Mouse (Mus musculus) midbrain, embryonic 16.5 days (tissue): Measurements from ENCODE around the gene Cabp2. TPM values are rescaled to one million over a fixed set of nuclear protein-coding genes. Genes with fewer than 3 reads are reported as not detected.
"Not testable (repeated sequence)": the region's sequence is repeated elsewhere in the genome, so short reads cannot be mapped to it uniquely, and the experiment has no call there.

Experiments used
- ATAC-seq: fragments of 200-750 bp; cut with Nextera tagmentation; 2 replicates; pipeline ENCODE4 v1.8.0; 2017; ENCODE audit warnings: moderate TSS enrichment
- H3K27ac ChIP-seq: fragments of 300-500 bp; sonication (generic); 2 replicates; pipeline ENCODE4 v1.5.1; 2014; ENCODE audit warnings: mild to moderate bottlenecking, low read length, mixed read lengths
- H3K27me3 ChIP-seq: fragments of 300-500 bp; sonication (generic); 2 replicates; pipeline ENCODE4 v1.6.1; 2014; ENCODE audit warnings: low read depth, low read length, mixed read lengths; ENCODE audit not compliant: control insufficient read depth, insufficient read depth
- H3K36me3 ChIP-seq: fragments of 300-500 bp; sonication (generic); 2 replicates; pipeline ENCODE4 v1.6.1; 2014; ENCODE audit warnings: mild to moderate bottlenecking, low read length, moderate library complexity, mixed read lengths; ENCODE audit not compliant: control insufficient read depth, insufficient read depth
- H3K4me1 ChIP-seq: fragments of 300-500 bp; sonication (generic); 2 replicates; pipeline ENCODE4 v1.6.1; 2014; ENCODE audit warnings: mild to moderate bottlenecking, low read length, mixed read lengths; ENCODE audit not compliant: control insufficient read depth, insufficient read depth
- H3K4me2 ChIP-seq: fragments of 300-500 bp; sonication (generic); 2 replicates; pipeline ENCODE4 v1.6.1; 2014; ENCODE audit warnings: mild to moderate bottlenecking, low read length, mixed read lengths
- H3K4me3 ChIP-seq: fragments of 300-500 bp; sonication (generic); 2 replicates; pipeline ENCODE4 v1.5.1; 2014; ENCODE audit warnings: low read depth, mild to moderate bottlenecking, low read length, moderate library complexity, mixed read lengths
- H3K9ac ChIP-seq: fragments of 300-500 bp; sonication (generic); 2 replicates; pipeline ENCODE4 v1.6.1; 2014; ENCODE audit warnings: low read depth, low read length, mixed read lengths
- H3K9me3 ChIP-seq: fragments of 300-500 bp; sonication (generic); replicated peaks from 2 replicates; pipeline ENCODE4 v1.6.1; 2014; ENCODE audit warnings: mild to moderate bottlenecking, low read length, mixed read lengths; ENCODE audit not compliant: control insufficient read depth, poor library complexity, severe bottlenecking
- WGBS: fragments of 180-500 bp; shearing (Covaris S2); extraction: QIAGEN DNeasy Blood & Tissue Kit; methylation state at CpG from one replicate; pipeline ENCODE4 v1.1.7; 2014; 5-methylcytosine and 5-hydroxymethylcytosine counted together
- polyA plus RNA-seq: library from polyadenylated mRNA; unstranded; fragments of >200 nt; fragmentation: Nextera tagmentation; extraction: Ambion mirVana; gene quantifications from 2 replicates; pipeline ENCODE4 v1.2.1, GENCODE M21; 2015

The Cabp2 gene
- polyA plus RNA-seq, 1 experiment from 2014 or later = not detected

DNA sequence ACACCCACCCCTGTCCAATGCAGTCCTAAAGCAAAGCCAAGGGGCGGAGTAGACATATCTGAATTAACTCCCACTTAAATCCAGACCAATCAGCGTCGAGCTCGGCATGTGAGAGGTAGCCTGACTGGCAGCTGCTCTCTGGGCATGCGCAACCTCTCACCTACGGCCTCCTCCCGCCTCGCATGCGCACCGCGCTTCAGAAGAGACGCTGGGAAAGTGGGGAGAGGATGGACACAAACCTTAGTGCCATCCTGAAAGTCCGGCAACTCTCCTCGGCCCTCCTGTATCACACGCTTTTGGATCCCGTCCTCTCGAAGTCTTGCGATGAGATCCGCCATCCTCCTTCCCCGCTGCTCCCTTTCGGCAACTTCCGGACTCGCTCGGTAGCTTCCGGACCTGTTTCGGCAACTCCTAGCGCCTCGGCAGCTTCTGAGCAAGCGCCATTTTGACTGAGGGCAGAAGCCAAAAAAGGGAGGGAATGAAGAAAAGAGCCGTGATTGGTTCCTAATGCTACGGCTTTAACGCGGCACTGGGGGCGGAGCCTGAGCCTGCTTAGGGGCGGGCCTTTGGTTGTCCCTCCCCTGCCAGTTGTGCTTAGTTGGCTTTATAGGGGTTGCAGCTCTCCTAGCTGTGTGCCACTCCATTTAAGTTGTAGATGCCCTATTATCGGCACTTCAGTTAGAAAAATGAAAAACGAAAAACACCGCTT, 39.9 kb downstream of the Cabp2 start:
- H3K4me2 ChIP-seq = peak overlapping the region; percentile 57
- H3K4me1 ChIP-seq = peaks cover 7% of the 10 kb centered on the region
- no peaks in the 10 kb centered on the region; the same call in 1 of the 2 replicates for H3K36me3 ChIP-seq
- 2% methylated on average over 38 of the region's 38 CpGs for WGBS
- peak overlapping the region; percentile 49 for H3K4me3 ChIP-seq
- no peaks in the 10 kb centered on the region for H3K9me3 ChIP-seq
- peak overlapping the region; percentile 64 for H3K9ac ChIP-seq
- H3K27ac ChIP-seq = peak overlapping the region; percentile 86
- peak; percentile 90 for ATAC-seq
- H3K27me3 ChIP-seq = no peaks in the 10 kb centered on the region

DNA sequence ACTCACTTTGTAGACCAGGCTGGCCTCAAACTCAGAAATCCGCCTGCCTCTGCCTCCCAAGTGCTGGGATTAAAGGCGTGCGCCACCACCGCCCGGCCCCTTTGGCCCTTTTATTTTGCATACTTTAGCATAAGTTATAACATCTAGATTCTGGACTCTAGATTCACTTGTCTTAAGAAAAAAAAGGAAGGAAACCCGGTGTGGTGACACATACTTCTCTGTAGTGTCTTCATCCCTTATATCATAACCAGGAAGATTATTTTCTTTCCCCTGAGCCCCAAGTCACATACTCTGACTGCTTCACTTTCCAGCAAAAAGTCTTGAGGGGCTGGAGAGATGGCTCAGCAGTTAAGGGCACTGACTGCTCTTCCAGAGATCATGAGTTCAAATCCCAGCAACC, 40.5 kb downstream of the Cabp2 start:
- 63% methylated on average over 6 of the region's 6 CpGs for WGBS

DNA sequence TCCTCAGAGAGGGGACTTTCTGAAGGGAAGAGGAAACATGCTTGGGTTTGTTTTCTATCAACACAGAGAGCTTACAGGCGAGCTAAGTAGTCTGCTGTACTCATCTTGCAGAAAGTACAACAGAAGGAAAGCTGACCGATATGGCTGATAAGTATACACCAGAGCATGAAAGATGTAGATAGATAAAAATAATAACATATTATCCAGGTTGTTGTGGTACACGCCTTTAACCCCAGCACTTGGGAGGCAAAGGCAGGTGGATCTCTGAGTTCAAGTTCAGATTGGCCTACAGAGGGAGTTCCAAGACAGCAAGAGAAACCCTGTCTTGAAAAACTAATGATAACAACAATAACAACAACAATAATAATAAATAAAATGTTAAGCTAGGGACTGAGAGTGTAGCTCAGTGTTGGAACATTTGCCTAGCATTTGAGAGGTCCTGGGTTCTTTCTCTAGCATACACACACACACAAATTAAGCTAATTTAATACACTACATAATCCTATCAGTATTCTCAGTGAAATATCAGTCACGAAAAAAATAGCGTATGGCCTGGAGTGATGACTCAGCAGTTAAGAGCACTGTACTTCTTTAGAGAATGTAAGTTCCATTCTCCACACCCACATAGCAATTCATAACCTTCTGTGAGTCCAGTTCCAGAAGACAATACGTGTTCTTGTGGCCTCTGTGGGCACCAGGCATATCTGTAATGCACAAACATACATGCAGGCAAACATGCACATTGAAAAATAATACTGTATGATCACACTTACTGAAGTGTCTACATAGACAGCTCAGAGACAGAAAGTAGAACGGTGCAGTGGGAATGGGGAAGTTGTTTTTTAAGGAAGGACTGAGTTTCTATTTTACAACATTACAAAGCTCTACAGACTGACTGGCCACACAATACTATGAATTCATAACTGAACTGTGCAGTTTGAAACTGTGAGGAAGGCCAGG, 41.3 kb downstream of the Cabp2 start:
- H3K4me3 ChIP-seq = no peak overlapping the region
- no peak overlapping the region for H3K27ac ChIP-seq
- 89% methylated on average over 7 of the region's 7 CpGs for WGBS
- no peak for ATAC-seq
- no peaks in the 10 kb centered on the region; the same call in 1 of the 2 replicates for H3K36me3 ChIP-seq
- H3K4me1 ChIP-seq = peaks cover 21% of the 10 kb centered on the region
- H3K27me3 ChIP-seq = no peaks in the 10 kb centered on the region
- H3K4me2 ChIP-seq = no peak overlapping the region
- H3K9ac ChIP-seq = no peak overlapping the region
- no peaks in the 10 kb centered on the region for H3K9me3 ChIP-seq

More for the DNA sequence above, 40.5 kb downstream of the Cabp2 start:
- H3K36me3 ChIP-seq, H3K4me2 ChIP-seq, ATAC-seq, H3K4me3 ChIP-seq, H3K27me3 ChIP-seq, H3K27ac ChIP-seq, H3K9me3 ChIP-seq, H3K9ac ChIP-seq: not testable (repeated sequence)
- H3K4me1 ChIP-seq = peaks cover 13% of the 10 kb centered on the region

DNA sequence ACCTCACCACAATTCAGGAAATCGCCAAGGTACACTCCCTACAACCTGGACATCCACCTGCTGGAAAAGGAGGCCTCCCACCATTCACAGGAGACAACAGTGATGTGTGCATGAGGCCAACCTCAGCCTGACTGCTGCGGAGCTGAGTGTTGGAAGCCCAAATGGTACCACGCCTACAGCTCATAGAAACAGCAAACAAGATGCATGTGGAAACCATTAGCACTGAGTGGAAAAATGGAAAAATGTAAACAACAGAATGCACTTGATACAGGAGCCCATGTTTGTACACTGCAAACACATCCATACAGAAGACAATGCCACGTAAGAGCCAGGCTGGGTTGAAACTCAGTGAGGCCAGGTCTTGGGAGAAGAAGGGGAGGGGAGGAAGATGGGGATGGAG, 43.1 kb downstream of the Cabp2 start:
- Histone ChIP-seq H3K36me3 (peaks cover 6% of the 10 kb centered on the region; the same call in 1 of the 2 replicates), H3K4me1 (peaks cover 21% of the 10 kb centered on the region), H3K4me3 (no peak overlapping the region), H3K27ac (no peak overlapping the region), H3K9me3 (no peaks in the 10 kb centered on the region), H3K4me2 (no peak overlapping the region), H3K27me3 (no peaks in the 10 kb centered on the region), H3K9ac (peak overlapping the region; percentile 14; the same call in 1 of the 2 replicates)
- no peak for ATAC-seq
- 91% methylated on average over 4 of the region's 4 CpGs for WGBS

DNA sequence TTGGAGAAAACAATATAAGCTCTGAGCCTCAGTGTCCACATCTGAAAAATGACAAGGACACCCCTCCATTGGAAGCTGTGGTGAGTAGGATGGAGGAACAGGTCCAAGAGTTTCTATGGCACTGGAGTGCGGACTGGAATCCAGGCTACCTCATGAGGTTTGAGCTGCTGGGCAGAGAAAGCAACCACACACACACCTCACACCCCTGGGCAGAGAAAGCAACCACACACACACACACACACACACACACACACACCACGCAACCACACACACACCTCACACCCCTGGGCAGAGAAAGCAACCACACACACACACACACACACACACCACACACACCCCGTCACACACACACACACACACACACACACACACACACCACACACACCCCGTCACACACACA, 43.9 kb downstream of the Cabp2 start:
- Histone ChIP-seq H3K9ac (peak overlapping the region; percentile 83), H3K4me1 (peaks cover 20% of the 10 kb centered on the region), H3K27ac (peak overlapping the region; percentile 73), H3K4me3 (peak overlapping the region; percentile 85), H3K4me2 (peak overlapping the region; percentile 86)
- H3K36me3 ChIP-seq, H3K9me3 ChIP-seq, H3K27me3 ChIP-seq: not testable (repeated sequence)
- peak; percentile 38 for ATAC-seq
- 14% methylated on average over 3 of the region's 4 CpGs for WGBS

DNA sequence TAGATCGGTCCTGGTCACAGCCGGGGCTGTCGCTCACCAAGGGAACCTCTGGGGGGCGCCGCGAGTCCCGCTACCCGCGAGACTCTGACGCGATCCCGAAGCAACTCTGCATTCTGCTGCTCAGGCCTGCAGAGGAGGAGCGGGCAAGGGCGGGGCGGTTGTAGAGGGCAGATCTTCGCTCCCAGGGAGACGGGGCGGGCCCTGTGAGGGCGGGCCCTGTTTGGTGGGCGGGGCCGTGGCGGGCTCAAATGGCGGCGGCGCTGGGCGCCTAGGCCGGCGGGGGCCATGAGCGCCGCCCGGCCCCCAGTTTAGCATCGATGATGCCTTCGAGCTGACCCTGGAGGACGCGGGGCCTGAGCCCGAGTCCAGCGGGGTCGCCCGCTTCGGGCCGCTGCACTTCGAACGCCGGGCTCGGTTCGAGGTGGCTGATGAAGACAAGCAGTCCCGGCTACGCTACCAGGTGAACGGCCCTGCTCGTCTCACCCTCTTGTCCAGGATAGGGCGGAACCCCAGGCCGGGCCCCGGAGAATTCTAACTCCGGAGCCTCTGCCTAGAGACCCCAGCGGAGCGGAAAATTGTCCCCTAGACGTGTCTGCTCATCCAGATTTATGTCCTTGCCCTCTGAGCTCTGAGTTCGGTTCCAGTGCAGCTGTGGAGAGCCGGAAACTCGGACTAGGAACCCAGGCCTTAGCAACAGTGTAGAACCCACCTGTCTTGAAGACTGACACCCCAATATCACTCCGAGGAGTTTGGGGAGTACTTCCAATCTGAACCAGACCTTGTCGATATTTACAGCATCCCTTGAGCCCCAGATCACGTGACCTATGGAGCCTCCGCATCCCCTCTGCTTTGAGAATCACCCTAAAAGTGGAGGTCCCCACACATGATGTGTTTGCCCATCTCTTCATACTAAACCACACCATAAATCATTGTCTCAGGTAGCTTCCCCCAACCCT, 44.6 kb downstream of the Cabp2 start, which contains the start of gene Aip:
Gene Aip, minus strand, starts transcription at position 118 of the 956 bp plus-strand sequence.
- peaks cover 14% of the 10 kb centered on the region for H3K4me1 ChIP-seq
- H3K9ac ChIP-seq = peak within 1 kb of the TSS; percentile 83
- peak within 1 kb of the TSS; percentile 73 for H3K27ac ChIP-seq
- peak; percentile 89 for ATAC-seq
- peak within 1 kb of the TSS; percentile 86 for H3K4me2 ChIP-seq
- 1% methylated on average over 52 of the region's 64 CpGs for WGBS
- H3K9me3 ChIP-seq = no peaks in the 10 kb centered on the region
- H3K4me3 ChIP-seq = peak within 1 kb of the TSS; percentile 85
- peaks cover 6% of the 10 kb centered on the region for H3K36me3 ChIP-seq
- H3K27me3 ChIP-seq = no peaks in the 10 kb centered on the region

DNA sequence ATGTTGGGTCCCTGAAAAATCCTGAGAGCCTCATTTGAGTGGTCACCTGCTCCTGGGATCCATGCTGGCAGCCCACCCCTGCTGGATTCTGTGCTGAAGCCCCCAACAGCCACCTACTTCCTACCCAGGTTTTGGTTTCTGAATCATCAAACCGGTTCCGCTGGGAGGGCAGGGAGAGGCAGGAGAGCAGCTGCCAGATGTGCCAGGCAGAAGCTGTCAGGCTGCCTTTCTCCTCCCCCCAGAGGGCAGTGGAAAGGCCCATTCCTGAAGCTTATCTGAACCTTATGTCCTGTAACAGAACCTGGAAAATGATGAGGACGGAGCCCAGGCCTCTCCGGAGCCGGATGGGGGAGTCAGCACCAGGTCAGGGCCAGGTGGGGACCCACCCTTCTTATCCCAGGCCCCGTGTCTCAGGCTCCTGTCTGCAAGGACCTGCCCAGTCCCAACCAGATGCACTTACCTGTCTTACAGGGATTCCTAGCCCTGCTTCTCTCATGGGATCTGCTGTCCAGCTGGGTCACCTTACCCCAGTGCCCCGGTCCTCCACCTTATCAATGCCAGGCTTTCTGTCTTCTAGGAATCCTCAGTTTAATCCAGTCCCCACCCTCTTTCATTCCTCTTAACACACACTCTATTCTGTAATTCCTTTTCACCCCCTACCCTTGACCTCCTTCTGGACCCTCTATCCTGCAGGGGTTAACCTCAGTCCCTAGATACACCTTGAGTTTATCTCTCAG, 45.5 kb downstream of the Cabp2 start:
- no peaks in the 10 kb centered on the region for H3K27me3 ChIP-seq
- H3K4me2 ChIP-seq = peak overlapping the region; percentile 86
- 70% methylated on average over 7 of the region's 7 CpGs for WGBS
- ATAC-seq = no peak
- peaks cover 14% of the 10 kb centered on the region for H3K4me1 ChIP-seq
- peak overlapping the region; percentile 85 for H3K4me3 ChIP-seq
- H3K36me3 ChIP-seq = peaks cover 10% of the 10 kb centered on the region
- H3K9ac ChIP-seq = peak overlapping the region; percentile 83
- no peaks in the 10 kb centered on the region for H3K9me3 ChIP-seq
- peak overlapping the region; percentile 73 for H3K27ac ChIP-seq

DNA sequence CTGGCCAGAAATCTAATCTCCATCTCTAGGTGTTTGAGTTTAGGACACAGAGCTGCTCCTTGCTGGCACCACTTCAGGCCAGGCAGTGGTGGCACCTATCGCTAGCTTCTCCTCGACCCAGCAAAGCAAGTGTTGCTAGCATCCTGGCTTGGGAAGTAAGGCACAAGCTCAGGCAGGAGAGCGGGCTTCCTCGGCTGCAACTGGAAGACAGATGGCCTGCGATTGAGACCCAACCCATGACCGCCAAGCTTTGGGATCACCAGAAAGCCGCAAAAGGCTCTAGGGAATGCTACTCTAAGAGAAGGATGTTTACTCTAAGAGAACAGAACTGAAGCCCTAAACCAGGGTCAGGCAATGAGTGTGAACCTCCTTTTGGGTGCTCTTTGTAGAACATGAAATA, 48.1 kb downstream of the Cabp2 start:
- no peak overlapping the region for H3K27ac ChIP-seq
- 96% methylated on average over 7 of the region's 7 CpGs for WGBS
- no peak for ATAC-seq
- H3K9ac ChIP-seq = no peak overlapping the region
- no peak overlapping the region for H3K4me3 ChIP-seq
- H3K4me1 ChIP-seq = peaks cover 14% of the 10 kb centered on the region
- no peaks in the 10 kb centered on the region for H3K27me3 ChIP-seq
- H3K36me3 ChIP-seq = peaks cover 20% of the 10 kb centered on the region
- H3K9me3 ChIP-seq = no peaks in the 10 kb centered on the region
- H3K4me2 ChIP-seq = no peak overlapping the region
